Mouse (Mus musculus) kidney, postnatal 25 days (tissue): ENCODE measurements at regions not wholly inside any gene's neighbourhood (a gene's known extent, or its start where the extent isn't known, plus 50 kb on each side); places are given as distances from the start of the nearest gene placed in this dataset.

Experiments used
- DNase-seq, 2 experiments: peaks; one replicate each; pipeline ENCODE4 v3.0.0; 2021; ENCODE audit warnings: mixed read lengths in 2 of 2

DNA sequence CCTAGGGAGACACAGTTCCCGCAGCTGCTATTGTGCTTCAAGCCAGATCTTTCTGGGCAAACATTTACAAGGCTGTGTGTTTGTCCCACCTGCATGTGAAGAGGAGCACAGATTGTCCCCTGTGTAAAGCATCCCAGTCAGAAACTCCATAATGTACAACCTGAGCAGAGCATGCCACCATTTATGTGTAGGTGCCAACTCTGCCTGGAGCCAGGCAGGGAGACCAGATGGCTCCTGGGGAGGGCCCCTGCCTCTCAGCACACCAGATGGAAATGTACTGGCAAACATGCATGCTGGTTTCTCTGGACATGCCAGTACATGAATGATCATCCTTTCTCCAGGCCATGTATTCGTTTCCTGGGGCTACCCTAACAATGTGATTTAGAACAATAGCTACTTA is 98.6 kb upstream of the Foxp3 start:
- no peak for DNase-seq

DNA sequence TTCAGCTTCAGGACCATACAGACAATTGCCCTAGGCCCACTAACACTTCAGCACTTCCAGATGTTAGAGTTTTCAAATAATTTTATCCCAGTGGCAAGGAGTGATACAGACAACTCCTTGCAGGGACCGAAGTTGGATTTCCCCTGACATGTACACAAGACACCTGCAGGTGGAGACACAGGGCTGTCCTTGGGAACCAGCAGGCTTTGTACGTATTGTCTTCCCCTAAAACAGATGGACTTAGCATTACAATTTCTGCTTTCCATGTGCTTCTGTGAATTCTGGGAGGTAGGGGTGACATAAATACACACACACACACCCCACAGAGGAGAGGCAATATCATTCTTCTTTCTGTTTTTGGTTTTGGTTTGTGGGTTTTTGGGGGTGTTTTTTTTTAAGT is 98.2 kb upstream of the Usp27x start:
- DNase-seq: peak; percentile 14 to 48

DNA sequence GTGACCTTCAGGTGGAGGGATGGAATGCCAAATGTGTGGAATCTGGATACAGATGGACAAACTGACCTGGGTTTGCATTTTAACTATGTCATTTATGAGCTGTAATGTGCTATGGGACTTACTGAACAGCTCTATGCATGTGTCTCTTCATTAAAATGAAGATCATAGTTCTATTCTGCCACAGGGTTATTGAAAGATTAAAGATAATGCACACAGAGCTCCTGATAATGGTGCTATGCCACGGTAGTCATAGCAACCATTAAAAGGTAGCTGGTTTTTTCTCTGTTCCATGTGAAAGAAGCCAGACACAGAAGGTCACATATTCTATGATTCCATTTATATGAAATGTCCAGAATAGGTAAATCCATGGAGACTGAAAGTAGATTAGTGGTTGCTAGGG is 94.2 kb upstream of the Usp27x start:
- no peak for DNase-seq

DNA sequence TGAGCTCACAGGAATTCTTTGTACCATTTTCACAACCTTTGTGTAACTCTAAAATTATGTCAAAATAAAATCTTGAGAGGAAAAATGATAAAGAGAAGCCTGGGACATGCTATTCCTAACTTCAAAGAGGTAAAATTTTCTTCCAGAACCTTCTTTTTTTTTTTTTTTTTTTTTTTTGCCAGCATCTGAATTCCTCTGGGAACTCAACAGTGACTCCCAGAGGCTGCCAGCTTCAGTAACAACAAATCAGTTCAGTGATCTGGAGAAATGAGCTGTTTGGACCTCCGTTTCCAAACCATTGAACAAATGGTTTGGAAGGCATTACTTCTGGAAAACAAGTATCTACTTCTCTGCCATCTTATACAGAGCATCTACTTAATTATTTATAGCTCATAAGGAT is 92.4 kb upstream of the Usp27x start:
- DNase-seq: peak in 1 of 2 experiments; percentile 34

DNA sequence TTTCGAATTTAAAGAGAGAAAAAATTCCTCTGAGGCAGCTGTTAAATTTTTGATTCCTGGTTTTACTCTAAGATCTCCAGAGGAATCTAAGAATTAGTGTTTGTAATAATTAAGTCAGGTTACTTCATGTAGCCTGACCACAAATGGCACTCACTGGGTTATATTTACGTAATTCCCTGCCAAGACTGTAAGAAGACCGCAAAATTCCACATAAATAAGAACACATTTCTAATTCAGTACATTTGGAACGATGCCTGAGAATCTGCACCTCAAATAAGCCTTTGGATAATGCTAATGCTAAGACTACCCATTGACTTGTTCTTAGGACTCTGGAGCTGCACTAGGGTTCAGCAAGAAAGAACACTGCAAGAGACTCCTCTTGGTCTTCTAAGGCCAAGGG is 81.2 kb upstream of the Usp27x start:
- DNase-seq: no peak

DNA sequence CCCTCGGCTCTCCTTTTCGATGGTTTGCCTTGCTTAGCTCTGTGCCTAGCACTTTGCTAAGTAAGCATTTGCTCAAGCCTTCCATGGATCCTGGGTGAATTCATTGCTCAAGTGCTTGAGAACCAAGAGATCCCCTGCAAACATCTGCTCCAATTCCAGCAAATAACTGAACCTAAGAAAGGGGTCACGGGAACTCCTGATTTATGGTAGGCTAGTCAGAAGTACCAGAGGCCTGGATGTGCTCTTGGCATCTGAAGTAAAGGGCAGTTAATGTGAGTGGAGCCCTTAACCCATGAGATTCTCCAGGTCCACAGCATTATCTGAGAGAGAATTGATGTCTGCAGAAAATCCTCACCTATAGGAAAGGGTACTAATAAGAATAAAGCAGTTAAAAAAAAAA is 69.4 kb upstream of the Usp27x start:
- peak; percentile 36 to 40 for DNase-seq

DNA sequence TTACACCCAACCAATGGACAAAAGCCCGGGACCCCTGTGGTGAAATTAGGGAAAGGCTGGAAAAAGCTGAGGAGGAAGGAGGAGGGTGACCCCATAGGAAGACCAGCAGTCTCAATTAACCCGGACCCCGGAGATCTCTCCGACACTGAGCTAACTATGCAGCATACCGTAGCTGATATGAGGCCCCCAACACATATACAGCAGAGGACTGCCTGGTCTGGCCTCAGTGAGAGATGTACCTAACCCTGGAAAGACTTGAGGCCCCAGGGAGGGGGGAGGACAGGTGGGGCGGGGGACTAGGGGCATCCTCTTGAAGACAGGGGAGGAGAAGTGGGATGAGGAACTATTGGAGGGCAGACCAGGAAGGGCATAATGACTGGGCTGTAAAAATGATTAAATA is 69.0 kb upstream of the Usp27x start:
- DNase-seq: no peak

DNA sequence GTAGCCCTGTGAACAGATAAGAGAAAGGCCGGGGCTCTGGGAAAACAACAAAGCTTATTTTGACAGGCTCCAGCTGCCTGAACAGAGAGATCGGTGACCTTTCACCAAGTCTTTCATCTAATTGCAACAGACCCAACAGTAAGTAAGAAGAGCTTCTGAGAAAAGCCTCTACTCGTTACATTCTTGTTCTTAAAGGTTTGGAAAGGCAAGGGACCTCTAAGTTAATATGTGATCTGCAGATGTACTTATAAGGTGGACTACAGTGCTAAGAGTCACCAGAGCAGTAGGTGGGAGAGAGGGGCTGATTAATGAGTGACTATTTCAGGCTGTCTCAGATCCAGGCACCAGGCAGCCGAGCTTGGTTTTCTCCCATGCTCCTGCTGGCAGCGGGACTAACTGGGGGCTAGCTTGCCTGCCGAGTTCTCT is 68.4 kb upstream of the Usp27x start:
- DNase-seq: peak; percentile 50 to 75

DNA sequence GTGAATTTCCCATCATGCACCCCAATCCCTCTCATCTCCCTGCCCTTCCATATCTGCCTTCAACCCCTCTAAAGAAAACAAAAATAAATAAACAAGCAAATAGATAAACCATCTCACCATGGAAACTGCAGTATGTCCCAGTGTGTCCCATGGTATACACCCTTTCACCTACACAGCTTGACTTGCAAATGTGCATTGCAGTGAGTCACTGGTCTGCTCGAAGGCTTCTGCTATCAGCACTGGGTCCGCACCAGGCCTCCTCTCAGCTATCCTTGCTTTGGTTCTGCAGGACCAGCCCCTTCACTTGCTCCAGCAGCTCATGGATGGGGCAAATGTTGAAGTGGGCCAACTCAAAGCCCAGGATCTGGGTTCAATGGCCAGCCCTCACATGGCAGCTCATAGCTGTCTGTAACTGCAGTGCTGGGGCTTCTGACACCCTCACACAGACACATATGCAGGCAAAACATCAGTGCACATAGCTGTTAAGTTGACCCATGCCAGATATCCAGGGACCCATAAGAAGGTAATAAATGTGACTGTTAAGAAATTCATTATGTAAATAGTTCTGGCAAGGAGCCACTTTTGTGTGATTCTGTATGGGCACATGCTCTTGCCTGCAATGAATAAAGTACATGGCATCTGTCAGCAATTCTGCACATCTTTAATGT is 59.9 kb upstream of the Usp27x start:
- DNase-seq: no peak

DNA sequence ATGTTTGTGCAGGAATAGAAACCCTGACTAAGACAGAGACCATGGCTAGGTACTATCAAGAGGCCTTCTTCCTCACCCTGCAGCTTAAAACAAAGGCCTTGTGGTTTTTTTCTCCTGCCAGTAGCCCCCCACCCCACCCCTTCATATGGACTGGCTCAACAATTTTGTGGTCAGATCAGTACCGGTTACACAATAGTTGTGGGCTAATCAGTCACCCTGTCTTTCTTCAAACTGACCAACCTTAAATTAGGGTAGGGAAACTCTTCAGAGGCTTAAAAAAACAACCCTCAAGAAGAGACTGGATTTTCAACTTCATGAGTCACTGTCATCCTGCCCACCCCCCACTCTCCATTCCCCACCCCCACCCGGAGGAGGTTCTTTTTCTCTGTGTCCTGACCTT is 58.6 kb upstream of the Usp27x start:
- no peak for DNase-seq

DNA sequence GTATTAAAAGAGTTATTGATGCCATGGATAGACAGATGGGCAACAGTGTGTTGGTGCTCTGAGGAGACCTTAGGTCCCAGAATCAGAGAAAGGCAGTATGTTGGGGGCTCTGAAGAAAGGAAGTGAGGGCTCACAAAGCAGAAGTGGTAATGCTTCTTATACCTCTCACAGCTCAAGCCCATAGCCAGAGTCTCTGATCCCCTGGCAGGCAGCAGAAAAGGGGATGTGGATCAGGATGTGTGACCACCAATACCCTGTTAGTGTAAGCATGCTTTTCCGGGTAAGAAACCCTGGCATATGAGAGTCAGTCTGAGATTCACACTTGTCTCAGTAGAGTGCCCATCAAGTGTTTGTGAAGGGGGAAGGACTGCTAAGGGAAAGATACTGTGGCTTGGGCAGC is 54.8 kb upstream of the Usp27x start:
- no peak for DNase-seq

DNA sequence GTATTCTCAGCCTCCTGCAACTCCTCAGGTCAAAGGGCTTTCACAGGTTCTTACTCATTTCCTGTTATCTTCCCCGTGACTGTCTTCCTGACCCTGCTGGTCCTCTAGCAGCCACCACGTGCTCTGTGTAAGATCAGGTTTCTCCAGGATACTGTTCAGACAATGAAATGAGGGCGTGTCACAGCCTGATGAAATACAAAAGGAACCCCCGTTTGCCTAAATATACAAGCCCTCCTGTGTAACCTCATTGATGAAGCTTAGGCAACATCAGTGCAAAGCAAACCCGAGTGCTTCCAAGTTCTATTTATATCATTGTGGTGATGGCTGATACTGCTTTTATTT is 53.9 kb upstream of the Usp27x start:
- DNase-seq: no peak

DNA sequence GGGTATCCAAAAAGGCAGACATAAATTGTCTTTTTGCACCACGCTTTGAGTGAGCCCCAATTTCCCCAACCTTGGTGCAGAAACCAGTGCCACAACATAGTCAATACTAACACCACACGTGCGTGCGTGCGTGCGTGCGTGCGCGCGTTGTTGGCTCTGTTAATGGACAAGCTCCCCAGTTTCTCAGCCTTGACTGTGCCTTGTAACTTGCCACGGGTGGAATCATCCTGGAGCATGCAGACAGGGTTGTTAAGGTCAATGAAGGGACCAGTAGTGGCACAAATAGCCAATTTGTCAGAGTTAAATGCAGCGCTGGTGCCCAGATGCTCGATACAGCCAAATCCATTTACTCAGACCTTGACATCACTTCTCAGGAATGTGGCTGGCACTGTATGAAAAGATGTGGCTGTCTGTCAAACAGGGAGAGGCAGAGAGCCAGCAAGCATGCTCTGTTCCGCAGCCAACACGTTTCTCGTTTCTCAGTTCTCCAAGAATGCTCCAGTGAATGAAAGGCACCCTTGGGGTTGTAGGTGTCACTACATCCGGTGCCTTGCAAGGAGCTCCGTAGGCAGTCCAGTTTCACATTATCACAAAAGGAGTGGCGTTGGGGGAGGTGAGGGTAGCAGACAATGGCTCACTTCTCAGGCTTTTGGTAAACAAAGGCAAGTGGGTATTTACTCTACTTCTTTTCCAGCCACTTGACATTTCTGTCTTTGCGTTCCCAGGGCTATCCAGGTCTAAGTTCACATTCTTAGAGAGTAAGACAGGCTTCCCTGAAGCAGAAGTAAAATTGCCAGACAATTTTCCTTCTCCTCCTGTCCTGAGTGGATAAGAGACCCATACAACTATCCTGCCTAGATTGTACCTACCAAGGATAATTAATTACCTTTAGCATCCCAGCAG is 53.2 kb upstream of the Usp27x start:
- DNase-seq: peak; percentile 32 to 45
